Mouse (Mus musculus): ENCODE data around the gene Gm15013.

- TF ChIP-seq CTCF (IDR thresholded peaks at IDR 0.05; ENCODE audit: borderline replicate concordance, insufficient read depth, low read depth, low read length) (no peak), POLR2A (IDR thresholded peaks at IDR 0.05; ENCODE audit: borderline replicate concordance, insufficient read depth, low read length) (no peak)
Observed at GRCm38 (mm10) chrX:139684410-139684774, 29.9 kb downstream of the Gm15013 start.
